ENCODE assay signal across 25 mouse cellular contexts in the genomic region with DNA sequence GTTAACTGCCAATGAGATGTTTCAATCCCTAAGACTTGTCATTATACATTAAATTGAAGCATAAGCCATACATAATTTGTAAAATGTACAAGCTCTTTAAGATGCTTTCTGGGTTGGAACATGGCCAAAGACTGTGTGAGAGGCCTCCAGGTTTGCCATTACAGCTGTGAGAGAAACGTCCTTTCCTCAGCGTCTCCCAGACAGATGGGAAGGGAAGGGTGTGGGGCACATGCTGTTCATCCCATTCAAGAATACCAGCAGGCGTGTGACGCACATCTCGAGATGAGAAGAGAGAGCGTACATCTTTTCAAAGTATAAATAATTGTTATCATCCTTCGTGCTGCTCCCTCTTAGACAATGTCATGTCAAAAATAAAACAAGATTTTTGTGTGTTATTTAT. TPM values are rescaled to one million over a fixed set of nuclear protein-coding genes. Genes with fewer than 3 reads are reported as not detected.
"Had no signal": no experiment of that assay in that cellular context is flagged by ENCODE, and none has a peak within 500 bp of the region (broad histone marks: within the 10 kb centered on the region; RNA-seq: fewer than 3 reads in every experiment).

No protein-coding gene starts in this region.

- H3K27ac ChIP-seq: liver, embryonic 15.5 days; lung, embryonic 15.5 days; midbrain, embryonic 10.5 days; midbrain, embryonic 12.5 days; midbrain, embryonic 15.5 days; neural tube, embryonic 13.5 days; neural tube, embryonic 15.5 days had no signal

- H3K9ac ChIP-seq: liver, embryonic 15.5 days; liver, postnatal 0 days; lung, embryonic 15.5 days; midbrain, embryonic 12.5 days; midbrain, embryonic 15.5 days; neural tube, embryonic 13.5 days; neural tube, embryonic 15.5 days had no signal

- H3K4me2 ChIP-seq: liver, embryonic 15.5 days; lung, embryonic 15.5 days; midbrain, embryonic 12.5 days; midbrain, embryonic 15.5 days; neural tube, embryonic 13.5 days; neural tube, embryonic 15.5 days had no signal

- H3K9me3 ChIP-seq: liver, embryonic 15.5 days; lung, embryonic 15.5 days had no signal

- H3K4me1 ChIP-seq: liver, embryonic 15.5 days; lung, embryonic 15.5 days; midbrain, embryonic 10.5 days; midbrain, embryonic 12.5 days; midbrain, embryonic 15.5 days; neural tube, embryonic 13.5 days; neural tube, embryonic 15.5 days had no signal

- H3K27me3 ChIP-seq: liver, embryonic 15.5 days; lung, embryonic 15.5 days; midbrain, embryonic 12.5 days; midbrain, embryonic 15.5 days; neural tube, embryonic 13.5 days; neural tube, embryonic 15.5 days had no signal

- ATAC-seq: liver, postnatal 0 days; lung, postnatal 0 days; midbrain, embryonic 15.5 days had no signal

- DNase-seq: liver, postnatal 0 days; lung, adult 2 months; lung, postnatal 14 days; lung, postnatal 4 days; retina, postnatal 1 day; right cerebral cortex, adult 18-20 months; right cerebral cortex, postnatal 25 days; right cerebral cortex, postnatal 4 days; spleen, adult 18-20 months; thymus, adult 18-20 months; thymus, postnatal 25 days; thymus, postnatal 4 days had no signal

- H3K4me3 ChIP-seq: liver, embryonic 15.5 days; lung, embryonic 15.5 days; midbrain, embryonic 10.5 days; midbrain, embryonic 12.5 days; midbrain, embryonic 15.5 days; myocyte; neural tube, embryonic 13.5 days; neural tube, embryonic 15.5 days had no signal

RNA-seq across cellular contexts. Expression of gene Rln1, which starts 21.8 kb away (rescaled TPM):
- total RNA-seq: megakaryocyte, adult 5-6 weeks; megakaryocyte-erythroid progenitor cell, adult 5-6 weeks had no signal
- polyA plus RNA-seq: liver, embryonic 15.5 days; liver, postnatal 0 days; lung, adult 2 months; lung, embryonic 15.5 days; myocyte; small intestine, adult 2 months; stomach, embryonic 14.5 days had no signal
